Mouse (Mus musculus) olfactory bulb, adult 2 months (tissue): Measurements from ENCODE around the gene Wee2. TPM values are rescaled to one million over a fixed set of nuclear protein-coding genes. Genes with fewer than 3 reads are reported as not detected.

Experiments used
- H3K27ac ChIP-seq: fragments of 200-500 bp; 2 replicates; pipeline ENCODE4 v1.5.1; 2012; ENCODE audit warnings: low read depth, low read length; ENCODE audit not compliant: insufficient read depth
- H3K4me1 ChIP-seq: fragments of 200-500 bp; 2 replicates; pipeline ENCODE4 v1.6.1; 2012; ENCODE audit warnings: low read length; ENCODE audit not compliant: control insufficient read depth, insufficient read depth
- H3K4me3 ChIP-seq: fragments of 200-500 bp; 2 replicates; pipeline ENCODE4 v1.5.1; 2012; ENCODE audit warnings: mild to moderate bottlenecking, low read depth, low read length, moderate library complexity; ENCODE audit not compliant: insufficient read depth
- CTCF ChIP-seq: fragments of 200-500 bp; IDR thresholded peaks from 2 replicates; pipeline ENCODE4 v1.5.1; 2012; ENCODE audit warnings: low read depth, mild to moderate bottlenecking, low read length, moderate library complexity; ENCODE audit not compliant: insufficient read depth
- POLR2A ChIP-seq: fragments of 200-500 bp; IDR thresholded peaks from 2 replicates; pipeline ENCODE4 v1.6.1; 2012; ENCODE audit warnings: mild to moderate bottlenecking, low read depth, low read length, moderate library complexity; ENCODE audit not compliant: insufficient read depth
- WGBS: fragments of 180-500 bp; shearing (Covaris S2); methylation state at CpG from one replicate; pipeline ENCODE4 v1.1.7; 2018; 5-methylcytosine and 5-hydroxymethylcytosine counted together
- polyA plus RNA-seq: library from polyadenylated mRNA; stranded (reverse); fragments of >200 nt; gene quantifications from 2 replicates; pipeline ENCODE4 v1.2.4, GENCODE M21; 2012; ENCODE audit warnings: low replicate concordance; ENCODE audit not compliant: missing spikeins, insufficient read depth, insufficient read length

Wee2 gene
- polyA plus RNA-seq, 1 experiment: not detected

- TF ChIP-seq POLR2A: no peak
- TF ChIP-seq CTCF: no peak
- no peak overlapping the region for H3K27ac ChIP-seq
- H3K4me1 ChIP-seq: peaks cover 4% of the 10 kb centered on the region; the same call in 1 of the 2 replicates
- no peak overlapping the region for H3K4me3 ChIP-seq
- WGBS: 84% methylated on average over 4 of the region's 4 CpGs
Measured at GRCm38 (mm10) chr6:40418386-40418785, 20.5 kb upstream of the Wee2 start.

GRCm38 (mm10) chr6:40421099-40421498, 17.8 kb upstream of the Wee2 start:
- no peaks in the 10 kb centered on the region for H3K4me1 ChIP-seq
- no peak for TF ChIP-seq CTCF
- TF ChIP-seq POLR2A: no peak
- H3K27ac ChIP-seq: no peak overlapping the region
- WGBS: 88% methylated on average over 6 of the region's 6 CpGs
- H3K4me3 ChIP-seq: no peak overlapping the region

- 62% methylated on average over 1 of the region's 1 CpGs for WGBS
- H3K4me3 ChIP-seq: no peak overlapping the region
- TF ChIP-seq CTCF: no peak
- TF ChIP-seq POLR2A: no peak
Measured at GRCm38 (mm10) chr6:40423013-40423412, 15.9 kb upstream of the Wee2 start.

GRCm38 (mm10) chr6:40423774-40424173, 15.1 kb upstream of the Wee2 start:
- no peak for TF ChIP-seq POLR2A
- no peak for TF ChIP-seq CTCF
- H3K4me1 ChIP-seq: peaks cover 3% of the 10 kb centered on the region; the same call in 1 of the 2 replicates
- WGBS: 52% methylated on average over 1 of the region's 1 CpGs
- no peak overlapping the region for H3K27ac ChIP-seq
- H3K4me3 ChIP-seq: no peak overlapping the region

More at GRCm38 (mm10) chr6:40423013-40423412, 15.9 kb upstream of the Wee2 start:
- H3K27ac ChIP-seq: no peak overlapping the region
- H3K4me1 ChIP-seq: peaks cover 3% of the 10 kb centered on the region; the same call in 1 of the 2 replicates

GRCm38 (mm10) chr6:40427441-40427840, 11.4 kb upstream of the Wee2 start:
- Histone ChIP-seq H3K27ac (no peak overlapping the region), H3K4me3 (no peak overlapping the region), H3K4me1 (peaks cover 3% of the 10 kb centered on the region; the same call in 1 of the 2 replicates)
- TF ChIP-seq CTCF: no peak
- TF ChIP-seq POLR2A: no peak
- WGBS: 87% methylated on average over 7 of the region's 7 CpGs

- Histone ChIP-seq H3K4me3 (no peak overlapping the region), H3K27ac (no peak overlapping the region), H3K4me1 (peaks cover 5% of the 10 kb centered on the region)
- 83% methylated on average over 3 of the region's 3 CpGs for WGBS
- TF ChIP-seq CTCF (no peak), POLR2A (no peak)
Measured at GRCm38 (mm10) chr6:40428696-40429095, 10.2 kb upstream of the Wee2 start.

GRCm38 (mm10) chr6:40429521-40429931, 9.4 kb upstream of the Wee2 start:
- Histone ChIP-seq H3K27ac (no peak overlapping the region), H3K4me1 (peaks cover 5% of the 10 kb centered on the region), H3K4me3 (no peak overlapping the region)
- no peak for TF ChIP-seq CTCF
- no peak for TF ChIP-seq POLR2A
- 65% methylated on average over 4 of the region's 4 CpGs for WGBS

- 93% methylated on average over 3 of the region's 3 CpGs for WGBS
- Histone ChIP-seq H3K27ac (no peak overlapping the region), H3K4me1 (peaks cover 5% of the 10 kb centered on the region), H3K4me3 (no peak overlapping the region)
- TF ChIP-seq CTCF (no peak), POLR2A (no peak)
Measured at GRCm38 (mm10) chr6:40430251-40430650, 8.6 kb upstream of the Wee2 start.

- H3K4me3 ChIP-seq: no peak overlapping the region
- TF ChIP-seq CTCF: no peak
- TF ChIP-seq POLR2A: no peak
- 78% methylated on average over 3 of the region's 3 CpGs for WGBS
- no peak overlapping the region for H3K27ac ChIP-seq
- peaks cover 5% of the 10 kb centered on the region for H3K4me1 ChIP-seq
Measured at GRCm38 (mm10) chr6:40430878-40431277, 8.0 kb upstream of the Wee2 start.

- Histone ChIP-seq H3K27ac (no peak overlapping the region), H3K4me1 (peaks cover 5% of the 10 kb centered on the region), H3K4me3 (no peak overlapping the region)
- 93% methylated on average over 4 of the region's 4 CpGs for WGBS
- TF ChIP-seq CTCF: no peak
- no peak for TF ChIP-seq POLR2A
Measured at GRCm38 (mm10) chr6:40431356-40431755, 7.5 kb upstream of the Wee2 start.
